Mouse (Mus musculus) ES-Bruce4 (cell line): Measurements from ENCODE around the gene Fkbp10.

Experiments used
- CTCF ChIP-seq: IDR thresholded peaks from one replicate; pipeline ENCODE4 v1.8.1; 2011; ENCODE audit warnings: low read depth, low read length
- EP300 ChIP-seq: IDR thresholded peaks from 2 replicates; pipeline ENCODE4 v1.6.1; 2011; ENCODE audit warnings: low read depth, low read length; ENCODE audit not compliant: insufficient read depth
- POLR2A ChIP-seq: IDR thresholded peaks from one replicate; pipeline ENCODE4 v1.8.1; 2011; ENCODE audit warnings: low read length; ENCODE audit not compliant: insufficient read depth

GRCm38 (mm10) chr11:100395200-100395599 is 20.3 kb upstream of the Fkbp10 start:
- TF ChIP-seq EP300 (peak; percentile 67; the same call in 1 of the 2 replicates), CTCF (no peak), POLR2A (no peak)
